Mouse (Mus musculus) adrenal gland, postnatal 14 days (tissue): ENCODE data around the gene Furin. TPM values are rescaled to one million over a fixed set of nuclear protein-coding genes. Genes with fewer than 3 reads are reported as not detected.

ENCODE experiments used
- DNase-seq: peaks from one replicate; pipeline ENCODE4 v3.0.0; 2021; ENCODE audit warnings: mixed read lengths
- long read RNA-seq, 2 experiments: library from polyadenylated mRNA; stranded (forward); transcript quantifications; one replicate each; pipeline ENCODE4 v2.0.0; 2021
- total RNA-seq: library from RNA; stranded (reverse); gene quantifications from 2 replicates; pipeline ENCODE4 v1.2.3, GENCODE M21; 2021

Gene Furin
- total RNA-seq = 138 and 140 TPM in 2 replicates
- long read RNA-seq, experiment 1, full-length matches to known transcripts = 7 of 25 reads
- long read RNA-seq, experiment 1, partial matches to known transcripts = 4 of 25 reads
- long read RNA-seq, experiment 1, other reads (novel, unspliced or antisense) = 14 of 25 reads
- long read RNA-seq, experiment 2, full-length matches to known transcripts = 6 of 24 reads
- long read RNA-seq, experiment 2, partial matches to known transcripts = 3 of 24 reads
- long read RNA-seq, experiment 2, other reads (novel, unspliced or antisense) = 15 of 24 reads

- DNase-seq = no peak
These were observed at the start of gene Furin for GRCm38 (mm10) chr7:80405188-80405695. Gene Furin (minus strand): TSS chr7:80405436.

DNA sequence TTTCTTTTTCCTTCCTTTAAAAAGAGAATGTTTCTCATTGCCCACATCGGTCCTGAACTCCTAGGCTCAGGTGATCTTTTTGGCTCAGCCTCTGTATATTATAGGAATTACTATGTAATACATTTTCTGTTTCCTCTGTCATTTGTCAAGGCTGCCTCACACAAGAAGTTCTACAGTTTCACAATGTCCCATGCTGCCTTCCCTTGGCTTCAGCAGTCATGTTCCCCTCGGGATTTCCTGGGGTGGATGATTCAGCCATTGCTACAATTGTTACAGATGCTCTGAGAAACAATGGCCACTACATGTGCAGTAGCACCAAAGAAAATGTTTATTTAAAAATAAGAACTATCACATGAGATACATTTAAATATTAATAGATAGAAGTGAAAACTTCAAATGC, 49.5 kb upstream of the Furin start:
- peak; percentile 52 for DNase-seq

DNA sequence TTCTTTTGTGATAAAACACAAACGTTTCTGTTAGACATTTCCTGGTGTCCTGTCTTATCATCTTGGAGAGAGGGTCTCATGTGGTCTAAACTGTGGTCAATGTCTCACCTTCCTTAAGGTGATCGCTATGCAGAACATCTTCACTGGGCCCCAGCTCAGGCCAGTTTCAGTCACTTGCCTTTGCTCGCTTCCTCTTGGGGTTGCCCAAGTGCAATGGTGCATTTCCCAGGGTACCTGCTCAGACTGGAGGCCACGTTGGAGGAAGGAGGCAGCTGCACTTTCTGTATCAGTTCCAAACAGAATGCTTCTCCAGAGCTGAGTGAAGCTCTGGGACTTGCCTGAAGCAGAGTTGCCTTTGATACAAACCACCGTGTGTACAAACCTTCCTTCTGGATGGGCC, 48.8 kb upstream of the Furin start:
- DNase-seq = no peak

DNA sequence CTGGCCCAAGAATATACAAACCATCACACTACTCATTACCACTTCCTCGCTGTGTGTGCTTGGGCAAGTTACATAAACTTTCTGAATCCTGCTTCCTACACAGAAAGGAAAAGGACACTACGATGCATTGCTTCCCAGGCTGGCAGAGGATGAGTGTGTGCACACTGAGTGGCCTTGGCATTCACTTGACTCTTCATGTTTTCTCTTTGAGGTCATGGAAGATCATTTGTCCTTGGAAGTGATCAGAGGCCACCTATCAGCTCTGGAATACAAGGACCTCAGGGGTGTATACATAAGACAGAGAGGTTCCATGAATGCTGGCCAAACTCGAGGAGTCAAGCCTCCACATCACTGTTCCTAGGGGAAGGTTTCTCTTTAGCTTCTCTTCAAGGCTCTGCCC, 47.9 kb upstream of the Furin start:
- DNase-seq = no peak

DNA sequence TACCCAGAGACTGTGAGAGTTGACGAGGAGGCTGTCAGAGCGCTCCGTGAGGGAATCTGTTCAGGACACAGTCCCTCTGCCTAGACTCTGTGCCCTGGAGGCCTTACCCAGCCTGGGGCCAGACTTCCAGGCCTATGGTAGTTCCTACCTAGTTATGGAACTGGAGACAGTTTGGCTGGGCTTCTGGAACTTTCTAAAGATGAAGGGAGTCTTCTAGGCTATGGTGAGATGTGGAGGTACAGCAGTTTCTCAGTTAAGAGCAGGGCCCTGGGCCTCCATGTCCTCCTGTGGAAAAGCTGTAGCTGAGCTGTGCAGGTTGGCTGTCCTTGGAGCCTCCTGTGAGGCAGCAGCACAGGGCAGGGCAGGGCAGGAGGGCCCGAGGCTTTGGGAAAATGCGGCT, 47.0 kb upstream of the Furin start:
- no peak for DNase-seq

GRCm38 (mm10) chr7:80451550-80452232, 46.5 kb upstream of the Furin start:
- no peak for DNase-seq

DNA sequence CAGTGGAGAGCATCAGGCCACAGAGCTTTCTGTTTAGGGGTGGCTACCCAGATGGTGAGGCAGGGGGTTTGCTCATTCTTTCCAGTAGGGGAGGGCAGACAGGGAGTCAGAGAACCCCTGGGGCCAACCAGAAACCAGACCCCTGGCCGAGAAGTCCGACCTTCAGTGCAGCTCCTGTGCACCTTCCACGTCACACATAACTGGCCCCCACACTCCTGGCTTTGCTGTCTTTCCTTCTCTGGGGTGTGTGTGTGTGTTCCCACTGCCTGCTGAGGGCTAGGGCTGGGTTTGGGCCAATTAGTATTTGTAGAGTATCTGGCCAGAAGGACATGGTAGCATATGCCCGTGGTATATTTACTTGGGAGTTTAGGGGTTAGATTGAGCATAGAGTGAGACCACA, 45.1 kb upstream of the Furin start:
- no peak for DNase-seq

DNA sequence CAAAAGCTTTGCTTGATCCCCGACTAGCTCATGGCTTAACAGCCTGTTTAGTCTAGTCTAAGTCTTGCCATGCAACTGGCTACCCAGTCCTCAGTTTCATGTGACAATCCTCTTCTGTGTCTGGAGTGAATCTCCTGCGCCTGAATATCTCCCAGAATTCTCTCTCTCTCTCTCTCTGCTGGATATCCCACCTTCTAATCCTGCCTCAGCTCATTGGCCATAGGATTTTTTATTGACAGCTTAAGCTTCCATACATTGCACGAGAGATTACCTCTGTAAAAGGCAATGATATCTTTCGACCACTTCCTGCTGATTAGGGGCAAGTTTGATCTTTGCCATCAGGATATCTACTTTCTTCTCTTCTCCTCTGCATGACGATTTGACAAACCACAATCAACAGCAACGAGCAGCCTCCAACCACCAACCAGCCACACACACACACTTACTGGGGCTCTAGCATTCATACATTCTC, 44.4 kb upstream of the Furin start:
- no peak for DNase-seq

DNA sequence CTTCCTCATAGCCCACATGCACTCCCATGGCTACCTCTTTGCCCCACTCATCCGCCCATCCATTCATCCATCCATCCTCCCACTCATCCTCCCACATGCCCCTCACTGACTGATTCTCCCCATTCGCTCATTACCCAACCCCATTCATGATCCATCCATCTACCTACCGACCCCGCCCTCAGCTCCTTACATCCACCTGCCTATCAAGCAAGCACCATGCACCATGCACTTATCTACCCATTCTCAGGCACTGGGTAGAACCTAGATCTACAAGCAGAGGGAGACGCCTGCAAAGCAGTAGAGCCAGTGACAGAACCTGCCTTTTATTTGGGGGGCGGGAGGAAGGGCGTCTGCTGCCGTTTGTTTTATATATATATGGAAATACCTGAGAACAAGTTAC, 42.1 kb upstream of the Furin start:
- no peak for DNase-seq

- DNase-seq = no peak
These were observed 41.1 kb upstream of the Furin start for GRCm38 (mm10) chr7:80446221-80446878.

- no peak for DNase-seq
These were observed 40.3 kb upstream of the Furin start for GRCm38 (mm10) chr7:80445492-80445891.

- DNase-seq = peak; percentile 69
These were observed 39.4 kb upstream of the Furin start for GRCm38 (mm10) chr7:80444401-80445249.

- no peak for DNase-seq
These were observed 37.9 kb upstream of the Furin start for GRCm38 (mm10) chr7:80443124-80443523.

DNA sequence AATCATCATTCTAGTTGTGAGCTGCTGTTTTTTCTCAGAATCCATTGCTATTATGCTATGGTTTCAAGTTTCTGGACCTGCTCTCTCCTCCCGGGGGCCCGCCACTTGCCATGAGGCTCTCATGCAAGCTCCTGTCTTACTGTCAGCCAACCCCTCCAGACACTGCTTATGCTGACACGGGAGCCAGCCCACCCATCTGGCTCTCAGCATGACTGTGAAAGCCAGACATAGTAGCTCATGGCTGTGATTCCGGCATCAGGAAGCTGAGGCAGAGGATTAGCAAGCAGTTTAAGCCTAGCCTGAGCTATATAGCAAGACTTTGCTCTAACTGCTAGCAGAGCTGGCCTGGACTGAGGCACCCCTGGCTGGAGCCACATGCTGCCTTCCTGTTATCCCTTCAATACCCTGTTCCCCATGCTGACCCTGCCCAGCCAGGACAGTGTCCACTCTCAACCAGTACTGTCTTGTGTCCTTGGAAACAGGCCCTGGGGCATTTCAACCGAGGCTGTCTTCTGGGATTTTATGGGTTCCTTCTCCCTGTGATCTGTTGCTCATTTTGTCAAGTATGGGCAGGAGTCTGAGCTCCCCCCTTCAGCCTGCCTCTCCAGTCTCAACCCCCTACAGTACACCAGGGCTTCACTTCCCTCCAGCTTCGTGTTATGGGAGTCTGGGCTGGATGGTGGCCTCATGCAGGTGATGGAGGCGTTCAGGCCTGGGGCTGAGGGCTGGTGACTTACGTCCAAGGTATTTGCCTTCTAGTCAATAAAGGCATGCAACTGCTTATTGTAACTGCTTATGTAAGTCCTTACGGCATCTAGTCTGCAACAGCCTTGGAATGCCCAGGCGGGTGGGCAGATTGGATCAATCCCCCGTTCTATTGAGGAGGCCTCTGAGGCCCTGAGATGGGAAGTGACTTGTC, 37.0 kb upstream of the Furin start:
- DNase-seq = no peak

GRCm38 (mm10) chr7:80440685-80441084, 35.4 kb upstream of the Furin start:
- DNase-seq = no peak

- no peak for DNase-seq
These were observed 34.7 kb upstream of the Furin start for GRCm38 (mm10) chr7:80439789-80440488.

DNA sequence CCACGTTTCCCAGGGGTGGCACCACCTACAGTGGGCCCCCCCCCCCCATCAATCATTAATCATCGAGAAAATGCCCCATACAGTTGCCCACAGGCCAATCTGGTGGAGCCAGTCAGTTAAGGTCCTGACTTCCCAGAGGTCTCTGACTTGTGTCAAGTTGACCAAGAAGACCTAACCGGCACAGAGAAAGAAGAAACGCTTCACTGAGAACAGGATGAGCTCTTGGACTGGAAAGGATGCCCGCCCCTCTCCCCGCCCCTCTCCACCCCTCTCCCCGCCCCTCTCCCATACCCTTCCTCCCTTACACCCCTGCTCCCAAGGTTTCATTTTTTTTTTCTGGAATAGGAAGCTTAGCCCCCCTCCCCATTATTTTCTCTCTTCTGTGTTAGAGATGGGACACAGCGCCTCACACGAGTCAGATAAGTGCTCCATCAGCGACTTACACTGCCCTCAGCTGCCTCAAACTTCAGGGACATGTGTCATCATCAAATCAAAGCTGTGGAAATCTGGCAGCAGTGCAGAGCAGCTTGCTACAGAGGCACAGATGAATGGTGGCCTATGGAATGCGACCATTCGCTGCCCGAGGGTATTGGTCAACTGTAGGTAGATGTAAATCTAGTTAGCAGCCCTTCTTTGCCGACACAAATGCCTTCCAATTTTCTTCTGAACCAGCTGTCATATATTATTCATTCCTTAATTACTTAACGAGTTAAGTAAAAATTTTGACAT, 34.0 kb upstream of the Furin start:
- peak; percentile 73 for DNase-seq

DNA sequence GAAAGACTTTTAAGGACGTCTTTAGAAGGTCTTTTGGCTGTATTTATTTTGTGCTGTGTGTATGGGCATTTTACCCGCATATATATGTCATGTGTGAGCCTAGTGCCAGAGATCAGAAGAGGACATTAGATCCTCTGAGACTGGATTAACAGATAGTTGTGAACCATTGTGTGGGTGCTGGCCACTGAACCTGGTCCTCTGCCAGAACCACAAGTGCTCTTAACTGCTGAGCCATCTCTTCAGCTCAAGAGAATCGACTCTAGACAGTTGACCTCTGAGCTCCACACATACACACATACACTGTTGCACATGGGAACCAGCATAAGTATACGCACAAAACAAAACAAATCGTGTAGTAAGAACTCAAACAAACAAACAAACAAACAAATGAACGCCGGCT, 31.3 kb upstream of the Furin start:
- DNase-seq = no peak

GRCm38 (mm10) chr7:80435594-80435993, 30.4 kb upstream of the Furin start:
- DNase-seq = peak; percentile 47

GRCm38 (mm10) chr7:80429661-80430060, 24.4 kb upstream of the Furin start:
- DNase-seq = no peak
